Mouse (Mus musculus): ENCODE measurements at regions not wholly inside any gene's neighbourhood (a gene's known extent, or its start where the extent isn't known, plus 50 kb on each side); places are given as distances from the start of the nearest gene placed in this dataset.
"Not testable (repeated sequence)": the region's sequence is repeated elsewhere in the genome, so short reads cannot be mapped to it uniquely, and the experiment has no call there.

GRCm38 (mm10) chr15:5877749-5878148, 421.8 kb upstream of the Dab2 start:
- Histone ChIP-seq H3K36me3 (no peaks in the 10 kb centered on the region), H3K27ac (replicated peaks) (no peak overlapping the region), H3K9me3 (replicated peaks) (no peaks in the 10 kb centered on the region), H3K9ac (no peak overlapping the region), H3K4me3 (replicated peaks) (no peak overlapping the region), H3K4me2 (replicated peaks) (no peak overlapping the region), H3K27me3 (no peaks in the 10 kb centered on the region), H3K4me1 (no peaks in the 10 kb centered on the region)
- WGBS = 82% methylated on average over 5 of the region's 5 CpGs
- ATAC-seq (ENCODE audit: insufficient number of reproducible peaks, low FRiP score, low TSS enrichment, low read depth) = no peak

- Histone ChIP-seq H3K27ac (replicated peaks) (no peak overlapping the region), H3K36me3 (no peaks in the 10 kb centered on the region), H3K4me2 (replicated peaks) (no peak overlapping the region), H3K4me3 (replicated peaks) (no peak overlapping the region), H3K4me1 (no peaks in the 10 kb centered on the region), H3K27me3 (no peaks in the 10 kb centered on the region), H3K9me3 (replicated peaks) (no peaks in the 10 kb centered on the region), H3K9ac (no peak overlapping the region)
- WGBS = 88% methylated on average over 3 of the region's 3 CpGs
- no peak for ATAC-seq (ENCODE audit: insufficient number of reproducible peaks, low FRiP score, low TSS enrichment, low read depth)
These were observed 408.4 kb upstream of the Dab2 start for GRCm38 (mm10) chr15:5891188-5891587.

- no peak overlapping the region for H3K27ac ChIP-seq (replicated peaks)
- H3K27me3 ChIP-seq = no peaks in the 10 kb centered on the region
- no peak for ATAC-seq (ENCODE audit: insufficient number of reproducible peaks, low FRiP score, low TSS enrichment, low read depth)
- H3K4me1 ChIP-seq = no peaks in the 10 kb centered on the region
- no peaks in the 10 kb centered on the region for H3K36me3 ChIP-seq
- no peaks in the 10 kb centered on the region for H3K9me3 ChIP-seq (replicated peaks)
- H3K4me2 ChIP-seq (replicated peaks) = no peak overlapping the region
- H3K9ac ChIP-seq = no peak overlapping the region
- H3K4me3 ChIP-seq (replicated peaks) = no peak overlapping the region
- WGBS = 81% methylated on average over 3 of the region's 3 CpGs
These were observed 407.6 kb upstream of the Dab2 start for GRCm38 (mm10) chr15:5892034-5892433.

DNA sequence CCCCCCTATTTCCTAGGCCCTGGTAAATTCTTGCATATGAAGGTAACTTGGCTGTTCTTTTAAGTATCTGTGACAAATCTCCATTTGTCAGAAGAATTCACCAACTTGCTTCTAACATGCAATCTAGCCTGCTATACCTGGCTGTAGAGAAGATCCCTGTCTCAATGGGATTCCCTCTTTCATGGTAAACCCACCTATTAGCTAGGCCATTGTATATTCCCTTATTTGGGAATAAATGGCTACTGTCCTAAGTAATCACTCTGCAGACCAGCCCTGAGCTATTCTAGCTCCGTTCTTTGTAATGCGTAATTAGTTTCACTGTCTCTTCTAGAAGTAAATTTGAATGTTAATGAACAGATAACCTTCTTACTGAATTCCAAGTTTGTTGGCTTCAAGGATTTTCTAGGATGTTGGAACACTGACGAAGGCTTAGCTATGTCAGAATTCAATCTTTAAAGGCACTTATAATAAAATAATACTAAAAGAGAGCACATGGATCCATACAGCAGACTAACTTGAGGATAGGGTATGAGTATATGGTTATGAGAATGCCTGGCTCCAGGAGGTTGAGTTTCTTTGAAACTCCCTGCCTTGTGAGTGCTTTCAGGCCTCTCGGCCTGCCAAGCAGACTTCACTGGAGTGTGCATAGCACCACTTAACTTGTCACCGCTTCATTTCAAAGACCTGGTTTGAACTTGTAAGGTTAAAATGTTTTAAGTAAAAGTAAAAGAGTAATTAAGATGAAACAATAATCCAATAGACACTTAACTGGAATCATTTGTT, 403.7 kb upstream of the Dab2 start:
- H3K4me1 ChIP-seq; H3K4me2 ChIP-seq (replicated peaks); H3K9ac ChIP-seq; H3K27ac ChIP-seq (replicated peaks); H3K36me3 ChIP-seq; H3K4me3 ChIP-seq (replicated peaks); H3K27me3 ChIP-seq; ATAC-seq (ENCODE audit: insufficient number of reproducible peaks, low FRiP score, low TSS enrichment, low read depth); H3K9me3 ChIP-seq (replicated peaks): not testable (repeated sequence)
- 87% methylated on average over 5 of the region's 5 CpGs for WGBS

- H3K4me1 ChIP-seq = no peaks in the 10 kb centered on the region
- no peaks in the 10 kb centered on the region for H3K27me3 ChIP-seq
- WGBS = 3% methylated on average over 2 of the region's 2 CpGs
- no peak for ATAC-seq (ENCODE audit: insufficient number of reproducible peaks, low FRiP score, low TSS enrichment, low read depth)
- H3K4me2 ChIP-seq (replicated peaks) = no peak overlapping the region
- H3K27ac ChIP-seq (replicated peaks) = no peak overlapping the region
- no peak overlapping the region for H3K4me3 ChIP-seq (replicated peaks)
- H3K36me3 ChIP-seq = no peaks in the 10 kb centered on the region
- H3K9me3 ChIP-seq (replicated peaks) = no peaks in the 10 kb centered on the region
- H3K9ac ChIP-seq = no peak overlapping the region
These were observed 384.3 kb upstream of the Dab2 start for GRCm38 (mm10) chr15:5915261-5915660.

GRCm38 (mm10) chr15:5920058-5920457, 379.5 kb upstream of the Dab2 start:
- ATAC-seq (ENCODE audit: insufficient number of reproducible peaks, low FRiP score, low TSS enrichment, low read depth) = no peak
- Histone ChIP-seq H3K27me3 (no peaks in the 10 kb centered on the region), H3K36me3 (no peaks in the 10 kb centered on the region), H3K9me3 (replicated peaks) (no peaks in the 10 kb centered on the region), H3K4me1 (no peaks in the 10 kb centered on the region), H3K9ac (no peak overlapping the region), H3K4me2 (replicated peaks) (no peak overlapping the region), H3K27ac (replicated peaks) (no peak overlapping the region), H3K4me3 (replicated peaks) (no peak overlapping the region)
- 55% methylated on average over 4 of the region's 4 CpGs for WGBS

- Histone ChIP-seq H3K4me3 (replicated peaks) (no peak overlapping the region), H3K9ac (no peak overlapping the region)
- 66% methylated on average over 3 of the region's 3 CpGs for WGBS
These were observed 371.8 kb upstream of the Dab2 start for GRCm38 (mm10) chr15:5927768-5928167.

DNA sequence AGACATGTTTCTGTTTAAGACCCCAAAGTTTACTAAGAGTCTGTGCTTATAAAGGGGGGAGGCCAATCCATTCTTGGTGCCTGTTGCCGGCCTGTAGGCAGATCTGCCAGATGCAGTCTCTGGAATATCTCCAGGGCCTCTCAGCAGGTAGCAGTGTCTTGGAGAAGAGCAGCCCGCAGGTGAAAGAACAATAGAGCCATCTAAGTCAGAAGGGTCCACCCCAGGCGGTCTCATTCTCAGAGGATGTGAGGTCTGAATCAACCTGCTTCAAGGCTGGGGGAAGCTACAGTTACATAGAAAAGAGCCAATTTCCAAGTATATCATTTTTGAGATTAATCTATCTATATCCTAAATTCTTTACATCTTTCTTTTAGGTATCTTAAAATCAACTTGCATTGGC, 366.0 kb upstream of the Dab2 start:
- no peak for ATAC-seq (ENCODE audit: insufficient number of reproducible peaks, low FRiP score, low TSS enrichment, low read depth)
- WGBS = 51% methylated on average over 3 of the region's 3 CpGs

More at GRCm38 (mm10) chr15:5927768-5928167, 371.8 kb upstream of the Dab2 start:
- Histone ChIP-seq H3K9me3 (replicated peaks) (no peaks in the 10 kb centered on the region), H3K27me3 (no peaks in the 10 kb centered on the region), H3K27ac (replicated peaks) (no peak overlapping the region), H3K4me1 (no peaks in the 10 kb centered on the region), H3K4me2 (replicated peaks) (no peak overlapping the region), H3K36me3 (no peaks in the 10 kb centered on the region)
- no peak for ATAC-seq (ENCODE audit: insufficient number of reproducible peaks, low FRiP score, low TSS enrichment, low read depth)

GRCm38 (mm10) chr15:5940945-5941344, 358.6 kb upstream of the Dab2 start:
- Histone ChIP-seq H3K4me2 (replicated peaks) (no peak overlapping the region), H3K4me1 (no peaks in the 10 kb centered on the region), H3K27ac (replicated peaks) (no peak overlapping the region), H3K4me3 (replicated peaks) (no peak overlapping the region), H3K36me3 (no peaks in the 10 kb centered on the region), H3K9ac (no peak overlapping the region), H3K9me3 (replicated peaks) (no peaks in the 10 kb centered on the region), H3K27me3 (no peaks in the 10 kb centered on the region)
- 44% methylated on average over 2 of the region's 2 CpGs for WGBS
- ATAC-seq (ENCODE audit: insufficient number of reproducible peaks, low FRiP score, low TSS enrichment, low read depth) = no peak

More for the DNA sequence above, 366.0 kb upstream of the Dab2 start:
- Histone ChIP-seq H3K27me3 (no peaks in the 10 kb centered on the region), H3K36me3 (no peaks in the 10 kb centered on the region), H3K9me3 (replicated peaks) (no peaks in the 10 kb centered on the region), H3K4me1 (no peaks in the 10 kb centered on the region), H3K4me2 (replicated peaks) (no peak overlapping the region), H3K9ac (no peak overlapping the region), H3K27ac (replicated peaks) (no peak overlapping the region), H3K4me3 (replicated peaks) (no peak overlapping the region)

- ATAC-seq (ENCODE audit: insufficient number of reproducible peaks, low FRiP score, low TSS enrichment, low read depth) = no peak
- Histone ChIP-seq H3K36me3 (no peaks in the 10 kb centered on the region), H3K27ac (replicated peaks) (no peak overlapping the region), H3K9ac (no peak overlapping the region), H3K4me1 (no peaks in the 10 kb centered on the region), H3K27me3 (no peaks in the 10 kb centered on the region), H3K4me3 (replicated peaks) (no peak overlapping the region), H3K4me2 (replicated peaks) (no peak overlapping the region), H3K9me3 (replicated peaks) (no peaks in the 10 kb centered on the region)
- 86% methylated on average over 6 of the region's 6 CpGs for WGBS
These were observed 352.9 kb upstream of the Dab2 start for GRCm38 (mm10) chr15:5946650-5947049.

DNA sequence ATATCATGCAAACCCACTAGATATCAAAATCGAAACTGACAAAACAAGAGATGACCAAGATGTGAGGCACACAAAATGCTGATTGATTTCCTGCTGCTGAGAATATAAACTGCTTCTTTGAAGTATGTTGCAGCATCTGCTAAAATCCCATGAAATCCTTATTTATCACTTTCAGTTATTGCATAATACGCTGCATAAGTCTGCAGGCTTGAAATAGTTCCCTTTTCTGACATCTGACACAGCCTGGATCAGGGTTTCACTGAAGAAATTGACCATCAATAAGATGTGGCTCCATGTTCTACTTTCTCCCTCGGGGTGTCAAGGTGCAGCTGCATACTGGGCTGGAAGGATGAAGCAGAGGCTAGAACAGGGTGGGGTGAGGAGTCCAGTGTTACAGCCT, 348.7 kb upstream of the Dab2 start:
- 64% methylated on average over 3 of the region's 3 CpGs for WGBS
- Histone ChIP-seq H3K4me3 (replicated peaks) (no peak overlapping the region), H3K9ac (no peak overlapping the region), H3K36me3 (no peaks in the 10 kb centered on the region), H3K4me1 (no peaks in the 10 kb centered on the region), H3K27me3 (no peaks in the 10 kb centered on the region), H3K4me2 (replicated peaks) (no peak overlapping the region), H3K27ac (replicated peaks) (no peak overlapping the region), H3K9me3 (replicated peaks) (no peaks in the 10 kb centered on the region)
- ATAC-seq (ENCODE audit: insufficient number of reproducible peaks, low FRiP score, low TSS enrichment, low read depth) = no peak

DNA sequence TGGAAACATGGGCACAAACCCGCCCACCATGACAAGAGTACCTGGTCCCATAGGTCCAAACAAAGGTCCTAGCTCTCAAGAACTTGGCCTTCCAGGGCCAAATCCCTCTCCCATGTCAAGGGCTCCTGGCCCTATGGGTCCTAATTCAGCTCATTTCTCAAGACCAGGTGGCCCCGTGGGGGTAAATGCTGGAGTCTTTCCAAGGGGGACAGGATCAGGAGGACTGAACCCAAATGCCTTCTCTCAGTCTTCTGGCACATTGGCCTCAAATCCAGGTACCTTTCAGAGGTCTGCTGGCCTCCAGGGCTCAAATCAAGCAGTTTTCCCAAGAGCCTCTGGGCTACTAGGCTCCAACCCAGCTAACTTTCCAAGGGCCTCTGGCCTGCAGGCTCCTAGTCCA, 347.9 kb upstream of the Dab2 start:
- not testable (repeated sequence) for H3K4me1 ChIP-seq; H3K9ac ChIP-seq; H3K36me3 ChIP-seq; H3K27ac ChIP-seq (replicated peaks); H3K27me3 ChIP-seq; H3K4me2 ChIP-seq (replicated peaks); ATAC-seq (ENCODE audit: insufficient number of reproducible peaks, low FRiP score, low TSS enrichment, low read depth); H3K9me3 ChIP-seq (replicated peaks); H3K4me3 ChIP-seq (replicated peaks)
- WGBS = 89% methylated on average over 2 of the region's 2 CpGs

All from embryonic facial prominence, embryonic 15.5 days (tissue).